Mouse (Mus musculus) hindbrain, embryonic 13.5 days (tissue): Measurements from ENCODE around the gene Wnt2b. TPM values are rescaled to one million over a fixed set of nuclear protein-coding genes. Genes with fewer than 3 reads are reported as not detected.

Experiments
- ATAC-seq: fragments of 200-750 bp; cut with Nextera tagmentation; 2 replicates; pipeline ENCODE4 v1.8.0; 2017; ENCODE audit warnings: moderate TSS enrichment; ENCODE audit not compliant: low FRiP score
- H3K27ac ChIP-seq: fragments of 300-500 bp; sonication (generic); 2 replicates; pipeline ENCODE4 v1.5.1; 2015; ENCODE audit warnings: inconsistent platforms, mild to moderate bottlenecking, moderate library complexity
- H3K27me3 ChIP-seq: fragments of 300-500 bp; sonication (generic); 2 replicates; pipeline ENCODE4 v1.6.1; 2015; ENCODE audit warnings: mild to moderate bottlenecking, inconsistent platforms
- H3K36me3 ChIP-seq: fragments of 300-500 bp; sonication (generic); 2 replicates; pipeline ENCODE4 v1.6.1; 2015; ENCODE audit warnings: mild to moderate bottlenecking, inconsistent platforms
- H3K4me1 ChIP-seq: fragments of 300-500 bp; sonication (generic); replicated peaks from 2 replicates; pipeline ENCODE4 v1.6.1; 2015; ENCODE audit warnings: inconsistent platforms
- H3K4me2 ChIP-seq: fragments of 300-500 bp; sonication (generic); 2 replicates; pipeline ENCODE4 v1.6.1; 2015; ENCODE audit warnings: inconsistent platforms, mild to moderate bottlenecking, moderate library complexity
- H3K4me3 ChIP-seq: fragments of 300-500 bp; sonication (generic); 2 replicates; pipeline ENCODE4 v1.5.1; 2015; ENCODE audit warnings: mild to moderate bottlenecking, inconsistent platforms
- H3K9ac ChIP-seq: fragments of 300-500 bp; sonication (generic); 2 replicates; pipeline ENCODE4 v1.6.1; 2015; ENCODE audit warnings: mild to moderate bottlenecking, inconsistent platforms
- H3K9me3 ChIP-seq: fragments of 300-500 bp; sonication (generic); 2 replicates; pipeline ENCODE4 v1.6.1; 2016; ENCODE audit warnings: inconsistent platforms
- WGBS: fragments of 180-500 bp; shearing (Covaris S2); methylation state at CpG from one replicate; pipeline ENCODE4 v1.1.7; 2015; 5-methylcytosine and 5-hydroxymethylcytosine counted together
- polyA plus RNA-seq: library from polyadenylated mRNA; unstranded; fragments of >200 nt; fragmentation: Nextera tagmentation; extraction: Ambion mirVana; gene quantifications from 2 replicates; pipeline ENCODE4 v1.2.1, GENCODE M21; 2015

Gene Wnt2b
- 0.63 and 0.75 TPM in 2 replicates for polyA plus RNA-seq

GRCm38 (mm10) chr3:104961066-104962059 is at the start of gene Wnt2b:
Gene Wnt2b, minus strand, starts transcription at chr3:104961921.
- Histone ChIP-seq H3K27me3 (peaks cover 87% of the 10 kb centered on the region), H3K36me3 (no peaks in the 10 kb centered on the region), H3K4me3 (peak within 1 kb of the TSS; percentile 58), H3K4me2 (peak within 1 kb of the TSS; percentile 70), H3K4me1 (peaks cover 35% of the 10 kb centered on the region), H3K9ac (peak within 1 kb of the TSS; percentile 70), H3K27ac (no peak within 1 kb of the TSS), H3K9me3 (no peaks in the 10 kb centered on the region)
- WGBS: 3% methylated on average over 55 of the region's 87 CpGs
- peak; percentile 67 for ATAC-seq

GRCm38 (mm10) chr3:105010681-105011339 is 49.1 kb upstream of the Wnt2b start:
- Histone ChIP-seq H3K9me3 (no peaks in the 10 kb centered on the region), H3K4me1 (no peaks in the 10 kb centered on the region), H3K27me3 (no peaks in the 10 kb centered on the region), H3K9ac (no peak overlapping the region), H3K36me3 (peaks cover 53% of the 10 kb centered on the region), H3K4me2 (no peak overlapping the region), H3K27ac (no peak overlapping the region), H3K4me3 (no peak overlapping the region)
- 95% methylated on average over 11 of the region's 11 CpGs for WGBS
- no peak for ATAC-seq

GRCm38 (mm10) chr3:105008070-105008469 is 46.3 kb upstream of the Wnt2b start:
- no peak overlapping the region for H3K27ac ChIP-seq
- no peak overlapping the region for H3K4me2 ChIP-seq
- H3K4me1 ChIP-seq: no peaks in the 10 kb centered on the region
- peaks cover 80% of the 10 kb centered on the region for H3K36me3 ChIP-seq
- no peak overlapping the region for H3K4me3 ChIP-seq
- no peak overlapping the region for H3K9ac ChIP-seq
- H3K9me3 ChIP-seq: no peaks in the 10 kb centered on the region
- WGBS: 89% methylated on average over 9 of the region's 9 CpGs
- no peaks in the 10 kb centered on the region for H3K27me3 ChIP-seq
- no peak for ATAC-seq

GRCm38 (mm10) chr3:105006101-105006500 is 44.4 kb upstream of the Wnt2b start:
- Histone ChIP-seq H3K27ac (no peak overlapping the region), H3K27me3 (no peaks in the 10 kb centered on the region), H3K4me1 (no peaks in the 10 kb centered on the region), H3K9me3 (no peaks in the 10 kb centered on the region), H3K4me3 (no peak overlapping the region), H3K36me3 (peaks cover 94% of the 10 kb centered on the region), H3K9ac (no peak overlapping the region), H3K4me2 (no peak overlapping the region)
- WGBS: 89% methylated on average over 6 of the region's 6 CpGs
- ATAC-seq: no peak

DNA sequence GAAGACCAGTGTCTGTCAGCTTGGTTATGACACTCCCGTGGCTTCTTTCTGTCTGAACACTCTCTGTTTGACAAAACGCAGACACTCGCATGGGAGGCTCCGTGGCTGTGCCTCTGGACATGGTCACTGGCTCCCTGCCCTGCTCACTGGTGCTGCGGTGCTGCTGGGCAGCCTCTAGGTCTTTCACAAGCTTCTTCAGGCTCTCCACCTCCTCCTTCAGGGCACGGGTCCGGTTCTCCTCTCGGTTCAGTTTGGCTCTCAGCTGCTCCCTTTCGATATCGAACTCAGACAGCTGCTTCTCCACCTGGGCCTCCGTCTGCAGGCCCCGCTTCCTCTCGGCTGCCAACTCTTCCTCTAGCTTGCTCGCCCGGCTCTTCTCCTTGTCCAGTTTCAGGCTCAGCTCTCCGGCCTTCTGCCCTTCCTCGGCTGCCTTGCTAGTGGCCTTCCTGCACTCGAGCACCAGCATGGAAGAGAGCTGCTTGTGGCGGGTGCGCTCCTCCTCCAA is 43.9 kb upstream of the Wnt2b start:
- WGBS: 93% methylated on average over 20 of the region's 20 CpGs
- H3K27me3 ChIP-seq: no peaks in the 10 kb centered on the region

DNA sequence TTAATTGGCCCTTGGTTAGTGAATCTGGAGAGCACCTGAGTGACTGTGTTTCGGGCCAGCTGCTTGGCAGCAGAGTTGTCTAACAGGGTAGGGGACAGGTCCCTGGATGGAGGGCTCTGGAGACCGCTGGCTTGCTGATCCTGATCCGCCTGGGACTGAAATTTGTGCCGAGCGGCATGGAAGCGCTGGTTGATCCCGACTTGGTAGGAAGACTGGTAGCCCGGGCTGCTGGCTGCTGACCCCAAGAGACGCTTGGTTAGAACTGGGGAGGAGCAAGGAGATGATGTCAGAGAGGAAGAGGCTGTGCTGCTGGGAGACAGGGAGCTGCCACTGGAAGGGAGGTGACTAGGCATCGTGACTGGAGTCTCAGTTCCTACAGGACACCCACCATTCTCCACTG is 43.3 kb upstream of the Wnt2b start:
- H3K27me3 ChIP-seq: no peaks in the 10 kb centered on the region
- no peak overlapping the region for H3K27ac ChIP-seq
- no peak overlapping the region for H3K9ac ChIP-seq
- no peak for ATAC-seq
- H3K9me3 ChIP-seq: no peaks in the 10 kb centered on the region
- H3K36me3 ChIP-seq: peaks cover 86% of the 10 kb centered on the region
- no peak overlapping the region for H3K4me2 ChIP-seq
- no peaks in the 10 kb centered on the region for H3K4me1 ChIP-seq
- 97% methylated on average over 10 of the region's 10 CpGs for WGBS
- no peak overlapping the region for H3K4me3 ChIP-seq

More for the DNA sequence above, 43.9 kb upstream of the Wnt2b start:
- Histone ChIP-seq H3K36me3 (peaks cover 92% of the 10 kb centered on the region), H3K27ac (no peak overlapping the region), H3K4me2 (no peak overlapping the region), H3K4me1 (no peaks in the 10 kb centered on the region), H3K9ac (no peak overlapping the region), H3K4me3 (no peak overlapping the region), H3K9me3 (no peaks in the 10 kb centered on the region)
- no peak for ATAC-seq

DNA sequence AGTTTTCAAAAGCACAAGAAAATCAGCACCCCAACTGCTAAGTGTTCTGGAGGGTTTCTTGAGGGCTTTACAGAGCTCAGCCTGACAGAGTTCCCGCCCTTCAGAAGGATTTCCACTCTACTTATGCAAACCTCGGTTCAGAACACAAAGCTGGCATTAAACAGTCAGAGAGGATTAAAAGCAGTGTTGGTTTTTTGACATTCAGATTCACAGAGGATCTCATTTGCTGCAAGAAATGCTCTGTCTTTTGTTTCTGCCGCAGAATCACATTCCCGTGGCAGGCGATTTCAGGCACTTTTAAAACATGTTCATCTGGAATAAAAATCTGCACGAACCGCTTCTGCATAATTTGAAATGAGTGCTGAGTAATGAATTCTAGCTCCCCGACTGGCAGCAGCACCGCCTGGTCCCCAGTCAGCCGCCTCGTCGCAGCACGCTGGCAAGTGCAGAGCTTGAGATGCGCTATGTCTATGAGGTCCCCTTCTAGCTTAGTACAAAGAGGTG is 42.3 kb upstream of the Wnt2b start:
- no peak for ATAC-seq

GRCm38 (mm10) chr3:105001374-105001773 is 39.7 kb upstream of the Wnt2b start:
- H3K27ac ChIP-seq: no peak overlapping the region
- no peaks in the 10 kb centered on the region for H3K27me3 ChIP-seq
- peaks cover 9% of the 10 kb centered on the region for H3K4me1 ChIP-seq
- no peak overlapping the region for H3K4me3 ChIP-seq
- WGBS: 63% methylated on average over 6 of the region's 6 CpGs
- H3K9me3 ChIP-seq: no peaks in the 10 kb centered on the region
- H3K9ac ChIP-seq: no peak overlapping the region
- no peak overlapping the region for H3K4me2 ChIP-seq
- ATAC-seq: no peak
- H3K36me3 ChIP-seq: peaks cover 51% of the 10 kb centered on the region

More for the DNA sequence above, 42.3 kb upstream of the Wnt2b start:
- Histone ChIP-seq H3K27ac (no peak overlapping the region), H3K4me3 (no peak overlapping the region), H3K36me3 (peaks cover 76% of the 10 kb centered on the region), H3K9me3 (no peaks in the 10 kb centered on the region), H3K9ac (no peak overlapping the region), H3K4me2 (no peak overlapping the region), H3K4me1 (no peaks in the 10 kb centered on the region), H3K27me3 (no peaks in the 10 kb centered on the region)
- WGBS: 75% methylated on average over 14 of the region's 14 CpGs

DNA sequence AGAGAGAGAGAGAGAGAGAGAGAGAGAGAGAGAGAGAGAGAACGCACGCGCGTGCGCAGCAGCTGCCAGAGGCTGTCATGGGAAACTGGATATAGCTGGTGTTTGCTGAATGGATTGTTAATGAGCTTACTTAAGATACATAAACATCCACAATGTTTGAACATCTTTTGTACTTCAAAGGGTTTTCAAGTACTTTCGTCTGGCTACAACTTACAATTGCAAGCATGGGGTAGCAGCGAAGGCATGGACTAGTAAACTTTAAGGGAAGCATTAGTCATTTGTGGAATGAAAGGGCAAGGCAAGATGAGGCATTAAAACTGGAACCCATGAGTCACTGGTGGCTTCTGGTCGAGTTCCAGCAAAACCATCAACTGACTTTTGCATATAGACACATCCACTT is 38.8 kb upstream of the Wnt2b start:
- WGBS: 92% methylated on average over 8 of the region's 8 CpGs
- ATAC-seq: no peak
- Histone ChIP-seq H3K4me1 (peaks cover 9% of the 10 kb centered on the region), H3K27ac (no peak overlapping the region), H3K27me3 (no peaks in the 10 kb centered on the region), H3K36me3 (peaks cover 43% of the 10 kb centered on the region), H3K4me3 (no peak overlapping the region), H3K9ac (no peak overlapping the region), H3K9me3 (no peaks in the 10 kb centered on the region), H3K4me2 (no peak overlapping the region)

- H3K4me3 ChIP-seq: no peak overlapping the region
- H3K27me3 ChIP-seq: no peaks in the 10 kb centered on the region
- peaks cover 23% of the 10 kb centered on the region for H3K4me1 ChIP-seq
- no peak overlapping the region for H3K9ac ChIP-seq
- H3K36me3 ChIP-seq: peaks cover 15% of the 10 kb centered on the region
- H3K4me2 ChIP-seq: no peak overlapping the region
- H3K9me3 ChIP-seq: no peaks in the 10 kb centered on the region
- WGBS: 50% methylated on average over 6 of the region's 6 CpGs
- ATAC-seq: no peak
- H3K27ac ChIP-seq: no peak overlapping the region; the same call in 1 of the 2 replicates
These were observed 35.8 kb upstream of the Wnt2b start for GRCm38 (mm10) chr3:104997563-104997962.

DNA sequence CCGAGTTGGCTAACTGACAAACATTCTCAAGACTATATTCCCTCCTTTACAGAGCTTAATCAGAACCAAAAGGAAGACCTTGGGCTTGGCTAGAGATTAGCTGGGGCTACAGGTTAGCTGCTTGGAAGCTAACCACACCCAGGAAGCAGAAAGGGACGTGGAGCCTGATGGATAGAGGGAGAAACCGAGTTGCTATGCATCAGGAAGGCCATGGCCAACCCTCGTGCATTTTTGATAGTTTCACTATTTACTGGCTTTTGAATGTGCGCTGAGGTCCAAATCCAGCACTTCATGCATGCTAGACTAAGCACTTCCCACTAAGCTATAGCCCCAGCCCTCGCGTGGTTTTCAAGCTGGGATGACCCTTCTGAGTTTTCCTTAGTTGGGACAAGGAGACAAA is 34.0 kb upstream of the Wnt2b start:
- H3K9me3 ChIP-seq: no peaks in the 10 kb centered on the region
- H3K27ac ChIP-seq: no peak overlapping the region
- H3K36me3 ChIP-seq: no peaks in the 10 kb centered on the region
- no peak overlapping the region for H3K4me3 ChIP-seq
- 90% methylated on average over 7 of the region's 7 CpGs for WGBS
- H3K9ac ChIP-seq: no peak overlapping the region
- H3K4me2 ChIP-seq: no peak overlapping the region
- H3K4me1 ChIP-seq: peaks cover 23% of the 10 kb centered on the region
- no peak for ATAC-seq
- H3K27me3 ChIP-seq: no peaks in the 10 kb centered on the region

DNA sequence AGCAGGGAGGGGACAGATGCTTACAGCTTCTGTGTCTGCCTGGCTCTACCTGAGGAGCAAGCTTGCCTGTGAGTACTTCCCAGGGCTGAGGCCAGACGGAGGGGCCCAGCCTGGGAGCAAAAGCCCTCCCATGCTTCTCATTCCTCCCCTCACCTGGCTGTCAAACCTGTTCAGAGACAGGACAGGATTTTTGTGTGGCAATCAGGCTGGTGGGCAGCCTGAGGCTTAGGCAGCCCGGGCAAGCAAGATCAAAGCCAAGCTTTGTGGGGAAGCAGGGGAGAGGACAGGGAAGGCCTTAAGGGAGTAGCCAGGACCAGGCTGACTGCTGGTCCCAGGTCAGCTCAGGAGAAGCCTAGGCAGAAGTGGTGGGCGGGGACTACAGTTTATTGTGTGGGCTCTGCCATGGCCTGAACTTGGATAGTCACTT is 32.7 kb upstream of the Wnt2b start:
- Histone ChIP-seq H3K27me3 (no peaks in the 10 kb centered on the region), H3K4me1 (peaks cover 23% of the 10 kb centered on the region), H3K4me3 (no peak overlapping the region), H3K9me3 (no peaks in the 10 kb centered on the region), H3K4me2 (peak overlapping the region; percentile 11; the same call in 1 of the 2 replicates), H3K36me3 (no peaks in the 10 kb centered on the region), H3K27ac (peak overlapping the region; percentile 78), H3K9ac (peak overlapping the region; percentile 39; the same call in 1 of the 2 replicates)
- 64% methylated on average over 3 of the region's 3 CpGs for WGBS
- ATAC-seq: 0 out of 2 replicates have a peak, but pooled peaks have one; percentile 23
